Mouse (Mus musculus) ovary, adult 18-20 months (tissue): ENCODE data around the gene Bdnf.

Experiments
- DNase-seq: peaks from one replicate; pipeline ENCODE4 v3.0.0; 2022; ENCODE audit warnings: low spot score, mixed read lengths

Bdnf gene

GRCm38 (mm10) chr2:109706524-109706923, 32.0 kb downstream of the Bdnf start:
- DNase-seq = no peak

GRCm38 (mm10) chr2:109709346-109709745, 34.8 kb downstream of the Bdnf start:
- no peak for DNase-seq

GRCm38 (mm10) chr2:109711049-109711448, 36.5 kb downstream of the Bdnf start:
- no peak for DNase-seq

- DNase-seq = no peak
Observed at GRCm38 (mm10) chr2:109725261-109725660, 50.8 kb downstream of the Bdnf start.

GRCm38 (mm10) chr2:109725831-109726230, 51.3 kb downstream of the Bdnf start:
- no peak for DNase-seq

- no peak for DNase-seq
Observed at GRCm38 (mm10) chr2:109729221-109729620, 54.7 kb downstream of the Bdnf start.

GRCm38 (mm10) chr2:109733201-109734039, 58.9 kb downstream of the Bdnf start:
- no peak for DNase-seq

GRCm38 (mm10) chr2:109734228-109734627, 59.7 kb downstream of the Bdnf start:
- no peak for DNase-seq

- DNase-seq = no peak
Observed at GRCm38 (mm10) chr2:109734666-109735065, 60.2 kb downstream of the Bdnf start.

GRCm38 (mm10) chr2:109735347-109735746, 60.8 kb downstream of the Bdnf start:
- DNase-seq = no peak

- no peak for DNase-seq
Observed at GRCm38 (mm10) chr2:109736306-109736705, 61.8 kb downstream of the Bdnf start.

GRCm38 (mm10) chr2:109738331-109738730, 63.8 kb downstream of the Bdnf start:
- no peak for DNase-seq

- DNase-seq = no peak
Observed at GRCm38 (mm10) chr2:109743208-109743960, 68.9 kb downstream of the Bdnf start.

GRCm38 (mm10) chr2:109746223-109746622, 71.7 kb downstream of the Bdnf start:
- DNase-seq = no peak

- no peak for DNase-seq
Observed at GRCm38 (mm10) chr2:109748412-109748811, 73.9 kb downstream of the Bdnf start.

- no peak for DNase-seq
Observed at GRCm38 (mm10) chr2:109748815-109749214, 74.3 kb downstream of the Bdnf start.

- no peak for DNase-seq
Observed at GRCm38 (mm10) chr2:109749964-109750363, 75.5 kb downstream of the Bdnf start.

- DNase-seq = no peak
Observed at GRCm38 (mm10) chr2:109750484-109750883, 76.0 kb downstream of the Bdnf start.

GRCm38 (mm10) chr2:109756305-109756704, 81.8 kb downstream of the Bdnf start:
- DNase-seq = no peak

- no peak for DNase-seq
Observed at GRCm38 (mm10) chr2:109766772-109767171, 92.3 kb downstream of the Bdnf start.

GRCm38 (mm10) chr2:109768814-109769213, 94.3 kb downstream of the Bdnf start:
- no peak for DNase-seq

- DNase-seq = no peak
Observed at GRCm38 (mm10) chr2:109776374-109776773, 101.9 kb downstream of the Bdnf start.
